Mouse (Mus musculus) embryonic fibroblast, embryonic 13.5 days (primary cell): ENCODE measurements around the gene Klhl5.

Experiments
- CTCF ChIP-seq: IDR thresholded peaks from 2 replicates; pipeline ENCODE4 v1.5.1; 2011; ENCODE audit warnings: mild to moderate bottlenecking, control low read depth, low read length, moderate library complexity, borderline replicate concordance; ENCODE audit not compliant: insufficient read depth
- POLR2A ChIP-seq: IDR thresholded peaks from 2 replicates; pipeline ENCODE4 v1.6.1; 2011; ENCODE audit warnings: low read depth, mild to moderate bottlenecking, control low read depth, low read length, moderate library complexity

DNA sequence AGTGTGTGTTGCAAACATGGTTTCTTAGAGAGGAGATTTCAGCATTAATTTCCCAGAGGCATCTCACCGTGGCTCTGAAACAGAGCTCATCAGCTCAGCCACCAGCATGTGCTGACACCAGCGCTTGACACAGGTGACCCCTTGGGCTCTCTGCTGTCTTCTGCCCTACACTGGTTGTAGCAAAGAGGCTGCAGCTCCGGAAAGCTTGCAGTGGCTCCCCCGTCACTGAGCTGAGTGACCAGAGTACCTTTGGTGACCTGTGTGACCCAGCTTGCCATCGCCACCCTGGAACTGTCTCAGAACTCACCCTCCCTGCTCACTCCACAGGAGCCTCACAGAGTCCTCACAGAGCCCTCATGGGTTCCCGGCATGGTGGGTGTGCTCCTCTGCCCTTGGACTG, 34.9 kb downstream of the Klhl5 start:
- TF ChIP-seq CTCF: no peak
- no peak for TF ChIP-seq POLR2A
